24 mouse cellular contexts compared by ENCODE assay signal in the genomic region with DNA sequence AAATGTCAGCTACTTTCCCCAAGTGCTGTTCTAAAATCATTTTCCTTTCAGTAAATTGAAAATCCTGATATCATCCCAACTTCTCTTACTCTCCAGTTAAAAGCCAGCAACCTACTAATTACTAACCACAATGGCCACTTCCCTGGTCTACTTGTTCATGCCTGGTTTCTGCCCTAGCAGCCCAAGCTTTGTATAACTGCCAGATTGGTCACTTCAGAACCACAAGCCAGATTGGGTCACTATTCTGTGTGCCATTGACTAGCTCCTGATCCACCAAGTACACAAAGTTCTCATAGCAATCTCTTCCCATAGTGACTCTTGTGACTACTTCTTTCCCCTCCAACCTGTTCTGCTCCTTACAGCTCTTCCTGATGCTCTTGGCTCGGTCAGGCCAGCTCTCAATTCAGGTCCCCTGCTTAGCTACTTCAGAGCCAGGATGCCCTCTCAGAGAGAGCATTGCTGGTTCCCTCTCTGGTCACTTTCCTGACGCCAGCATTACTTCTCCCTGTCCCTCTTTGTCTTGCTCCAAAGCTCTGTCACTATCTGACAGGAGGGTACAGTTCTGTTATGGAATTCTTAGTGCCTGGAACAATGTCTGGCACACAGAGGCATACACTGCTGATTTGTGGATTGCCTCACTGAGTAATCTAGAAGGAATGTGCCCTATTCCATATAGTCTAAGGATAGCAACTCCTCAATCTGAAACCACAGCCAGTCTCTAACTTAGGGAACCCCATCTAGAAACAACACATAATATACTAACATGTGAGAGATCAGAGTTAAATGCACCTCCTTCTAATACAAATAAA. TPM values are rescaled to one million over a fixed set of nuclear protein-coding genes. Genes with fewer than 3 reads are reported as not detected.
DNase-seq lines count a peak whose midpoint lies in the region; ATAC-seq and TF ChIP-seq lines count a peak whose summit lies in the region.
"Had no signal": no experiment of that assay in that cellular context is flagged by ENCODE, and none has a peak within 500 bp of the region (broad histone marks: within the 10 kb centered on the region; RNA-seq: fewer than 3 reads in every experiment).

No protein-coding gene starts in this region.

- H3K9ac ChIP-seq in heart, embryonic 11.5 days (ENCODE audit: low read depth, low read length), result 0 out of 2 replicates have a peak overlapping the region, but pooled peaks have one; percentile 30
- H3K9ac ChIP-seq in heart, postnatal 0 days (replicated peaks; ENCODE audit: low read depth, low read length), result no peak overlapping the region; the same call in 1 of the 2 replicates
- no peak overlapping the region for H3K9ac ChIP-seq in hindbrain, embryonic 14.5 days
- H3K9ac ChIP-seq: embryonic facial prominence, embryonic 13.5 days; hindbrain, embryonic 13.5 days; limb, embryonic 12.5 days; liver, postnatal 0 days; neural tube, embryonic 15.5 days had no signal

- H3K79me2 ChIP-seq in myocyte (ENCODE audit: control insufficient read depth, insufficient read depth), result no peaks in the 10 kb centered on the region

- H3K4me3 ChIP-seq in heart, embryonic 11.5 days (ENCODE audit: low read depth, low read length), result no peak overlapping the region
- H3K4me3 ChIP-seq in heart, postnatal 0 days (ENCODE audit: low read depth, low read length), result no peak overlapping the region
- H3K4me3 ChIP-seq in myocyte, result no peak overlapping the region
- H3K4me3 ChIP-seq in hindbrain, embryonic 14.5 days (replicated peaks; ENCODE audit: low read length), result no peak overlapping the region
- H3K4me3 ChIP-seq: embryonic facial prominence, embryonic 13.5 days; gastrocnemius, adult 2 months; hindbrain, embryonic 13.5 days; limb, embryonic 12.5 days; neural tube, embryonic 15.5 days had no signal

- H3K9me3 ChIP-seq in heart, embryonic 11.5 days (replicated peaks; ENCODE audit: control insufficient read depth, low read length), result no peaks in the 10 kb centered on the region
- H3K9me3 ChIP-seq in heart, postnatal 0 days (replicated peaks; ENCODE audit: control insufficient read depth, low read length), result no peaks in the 10 kb centered on the region
- H3K9me3 ChIP-seq in hindbrain, embryonic 14.5 days (ENCODE audit: control insufficient read depth, low read length), result no peaks in the 10 kb centered on the region
- H3K9me3 ChIP-seq: embryonic facial prominence, embryonic 13.5 days; G1E; hindbrain, embryonic 13.5 days; limb, embryonic 12.5 days; neural tube, embryonic 15.5 days had no signal

- H3K27me3 ChIP-seq in heart, embryonic 11.5 days (ENCODE audit: control insufficient read depth, insufficient read depth, low read length), result no peaks in the 10 kb centered on the region
- no peaks in the 10 kb centered on the region for H3K27me3 ChIP-seq in heart, postnatal 0 days (ENCODE audit: control insufficient read depth, insufficient read depth, low read length)
- no peaks in the 10 kb centered on the region for H3K27me3 ChIP-seq in myocyte (ENCODE audit: control insufficient read depth, insufficient read depth, insufficient read length)
- no peaks in the 10 kb centered on the region for H3K27me3 ChIP-seq in hindbrain, embryonic 14.5 days (ENCODE audit: control insufficient read depth, insufficient read depth, low read length)
- H3K27me3 ChIP-seq: CH12.LX; embryonic facial prominence, embryonic 13.5 days; hindbrain, embryonic 13.5 days; limb, embryonic 12.5 days; neural tube, embryonic 15.5 days had no signal

- no peak for DNase-seq in heart, postnatal 10 days
- peak; percentile 76 for DNase-seq in heart, postnatal 0 days (ENCODE audit: low spot score)
- no peak for DNase-seq in heart, adult 8-10 months (ENCODE audit: low spot score)
- peak; percentile 93 for DNase-seq in 3T3-L1 (ENCODE audit: low read depth, low spot score)
- DNase-seq in hindbrain, embryonic 14.5 days (ENCODE audit: low spot score), result no peak
- DNase-seq: adrenal gland, postnatal 10 days; B cell, adult 2 months; embryo, embryonic 11 days; gastrocnemius, adult 2 months; kidney, adult 18-20 months; kidney, postnatal 4 days; liver, postnatal 0 days had no signal

- H3K36me3 ChIP-seq in heart, embryonic 11.5 days (ENCODE audit: control insufficient read depth, insufficient read depth, low read length), result peaks cover 38% of the 10 kb centered on the region
- peaks cover 82% of the 10 kb centered on the region for H3K36me3 ChIP-seq in heart, postnatal 0 days (replicated peaks; ENCODE audit: control insufficient read depth, insufficient read depth, low read length)
- H3K36me3 ChIP-seq in myocyte (ENCODE audit: control insufficient read depth, insufficient read depth), result peaks cover 83% of the 10 kb centered on the region
- H3K36me3 ChIP-seq in hindbrain, embryonic 14.5 days (replicated peaks; ENCODE audit: control insufficient read depth, insufficient read depth), result peaks cover 95% of the 10 kb centered on the region

- TF ChIP-seq CTCF in heart, postnatal 0 days (IDR thresholded peaks at IDR 0.05; ENCODE audit: low read depth), result no peak

- no peak overlapping the region for H3K4me2 ChIP-seq in heart, embryonic 11.5 days
- H3K4me2 ChIP-seq in heart, postnatal 0 days (ENCODE audit: low read depth, low read length), result peak overlapping the region; percentile 10; the same call in 1 of the 2 replicates
- peak overlapping the region; percentile 34 for H3K4me2 ChIP-seq in myocyte (ENCODE audit: low read depth)
- H3K4me2 ChIP-seq in hindbrain, embryonic 14.5 days (replicated peaks), result no peak overlapping the region
- H3K4me2 ChIP-seq: embryonic facial prominence, embryonic 13.5 days; hindbrain, embryonic 13.5 days; limb, embryonic 12.5 days; liver, embryonic 11.5 days; midbrain, embryonic 11.5 days; neural tube, embryonic 15.5 days had no signal

- TF ChIP-seq POLR2A in myocyte (IDR thresholded peaks at IDR 0.05; ENCODE audit: insufficient read length, low read depth), result no peak

- H3K27ac ChIP-seq in heart, embryonic 11.5 days (ENCODE audit: low read depth, low read length), result peak overlapping the region; percentile 81
- H3K27ac ChIP-seq in heart, postnatal 0 days (ENCODE audit: low read depth), result peak overlapping the region; percentile 92
- no peak overlapping the region for H3K27ac ChIP-seq in hindbrain, embryonic 14.5 days
- H3K27ac ChIP-seq: embryonic facial prominence, embryonic 13.5 days; gastrocnemius, adult 2 months; hindbrain, embryonic 13.5 days; limb, embryonic 12.5 days; neural tube, embryonic 15.5 days had no signal

- H3ac ChIP-seq in myocyte (ENCODE audit: control insufficient read depth, insufficient read length), result no peak overlapping the region

- intact Hi-C loops in heart, postnatal 10 days (cut with DNase I), result loop anchor here (5.0 kb wide), 1 partner anchor 608 kb away; no protein-coding TSS in a partner anchor

- ATAC-seq in heart, embryonic 11.5 days (replicated peaks; ENCODE audit: insufficient number of reproducible peaks, low FRiP score, low TSS enrichment), result no peak
- peak; percentile 89 for ATAC-seq in heart, postnatal 0 days (ENCODE audit: insufficient read depth, low read depth)
- ATAC-seq in hindbrain, embryonic 14.5 days (ENCODE audit: low FRiP score), result no peak
- ATAC-seq: forebrain, embryonic 14.5 days; inflammation-experienced regulatory T-cells, adult 6 months; liver, postnatal 0 days had no signal

- WGBS in heart, embryonic 11.5 days (ENCODE audit: insufficient replicate concordance), result 67% methylated on average over 2 of the region's 2 CpGs
- 24% methylated on average over 2 of the region's 2 CpGs for WGBS in heart, postnatal 0 days
- WGBS in hindbrain, embryonic 14.5 days, result 87% methylated on average over 2 of the region's 2 CpGs

- peaks cover 8% of the 10 kb centered on the region for H3K4me1 ChIP-seq in heart, embryonic 11.5 days (ENCODE audit: control insufficient read depth, insufficient read depth, low read length)
- peaks cover 34% of the 10 kb centered on the region for H3K4me1 ChIP-seq in heart, postnatal 0 days (ENCODE audit: control insufficient read depth, insufficient read depth)
- H3K4me1 ChIP-seq in hindbrain, embryonic 14.5 days (replicated peaks; ENCODE audit: control insufficient read depth, insufficient read depth, low read length), result no peaks in the 10 kb centered on the region
- H3K4me1 ChIP-seq: embryonic facial prominence, embryonic 13.5 days; hindbrain, embryonic 13.5 days; limb, embryonic 12.5 days; neural tube, embryonic 15.5 days had no signal

- 0 out of 2 replicates have a peak, but pooled peaks have one; percentile 30 for TF ChIP-seq EP300 in heart, postnatal 0 days (IDR thresholded peaks at IDR 0.05; ENCODE audit: low read depth)

TF ChIP-seq in myocyte, 11 proteins besides CTCF, POLR2A, EP300 and RAD21:
- TF ChIP-seq POLR2AphosphoS2 (IDR thresholded peaks at IDR 0.05; ENCODE audit: insufficient read length, low read depth), result peak; percentile 21
- TF ChIP-seq MYOD1 (IDR thresholded peaks at IDR 0.05; ENCODE audit: control insufficient read depth in 1 of 3, insufficient read length in 2 of 3, low read depth in 2 of 3), result no peak

RNA-seq across cellular contexts. Expression of a gene that starts 21.9 kb away (rescaled TPM):
- 73.3 and 79.7 TPM in 2 replicates for polyA plus RNA-seq in heart, embryonic 11.5 days (2014; fragmentation: Nextera tagmentation; extraction: Ambion mirVana)
- 10 to 100 TPM; 68.0 to 78.8 TPM for total RNA-seq in heart, postnatal 10 days (2021)
- total RNA-seq in heart, postnatal 0 days (2014; rRNA removed; ENCODE audit: low replicate concordance), result 23.8 and 27.0 TPM in 2 replicates
- 70.2 and 75.4 TPM in 2 replicates for polyA plus RNA-seq in heart, postnatal 0 days (2015; fragmentation: Nextera tagmentation; extraction: Ambion mirVana)
- 10 to 100 TPM; 74.5 to 90.1 (median 75.6) TPM for total RNA-seq in heart, adult 8-10 months (2022)
- 52.7 TPM for polyA plus RNA-seq in myocyte (2012; fragmentation: generic; extraction: Trizol)
- 55.7 and 63.9 TPM in 2 replicates for polyA plus RNA-seq in hindbrain, embryonic 14.5 days (2014; fragmentation: Nextera tagmentation; extraction: Ambion mirVana)

Comparison
In these comparisons a context has a peak if more than half of its experiments do, and no peak if none do; other contexts are left out.
1. H3K4me2 ChIP-seq: peak in heart, postnatal 0 days (single experiment) and myocyte (single experiment); none in heart, embryonic 11.5 days (single experiment) and hindbrain, embryonic 14.5 days (single experiment).
2. DNase-seq: peak in heart, postnatal 0 days (single experiment) and 3T3-L1 (single experiment); none in heart, postnatal 10 days (0 of 2), heart, adult 8-10 months (single experiment) and hindbrain, embryonic 14.5 days (single experiment).